Mouse (Mus musculus): ENCODE measurements around the gene Adamtsl4.

Adamtsl4 gene

DNA sequence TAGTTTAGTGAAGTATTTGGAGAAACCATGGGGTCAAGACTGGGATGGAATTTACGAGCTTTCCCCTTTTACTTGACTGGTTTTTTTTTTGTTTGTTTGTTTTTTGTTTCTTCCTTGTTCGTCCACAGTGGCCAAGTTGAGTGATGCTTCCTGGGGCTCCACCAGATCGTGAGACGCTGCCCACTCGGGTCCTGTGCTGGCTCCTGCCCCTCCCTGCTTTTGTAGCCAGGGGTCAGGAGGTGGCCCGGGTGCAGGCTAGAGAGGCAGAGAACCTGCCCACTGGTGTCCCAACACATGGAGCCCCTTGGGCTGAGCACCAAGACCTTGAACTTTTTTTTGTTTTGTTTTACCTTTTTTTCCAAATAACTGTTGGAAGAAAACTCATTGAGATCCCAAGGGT is 56.4 kb downstream of the Adamtsl4 start:
- no peak for DNase-seq

DNA sequence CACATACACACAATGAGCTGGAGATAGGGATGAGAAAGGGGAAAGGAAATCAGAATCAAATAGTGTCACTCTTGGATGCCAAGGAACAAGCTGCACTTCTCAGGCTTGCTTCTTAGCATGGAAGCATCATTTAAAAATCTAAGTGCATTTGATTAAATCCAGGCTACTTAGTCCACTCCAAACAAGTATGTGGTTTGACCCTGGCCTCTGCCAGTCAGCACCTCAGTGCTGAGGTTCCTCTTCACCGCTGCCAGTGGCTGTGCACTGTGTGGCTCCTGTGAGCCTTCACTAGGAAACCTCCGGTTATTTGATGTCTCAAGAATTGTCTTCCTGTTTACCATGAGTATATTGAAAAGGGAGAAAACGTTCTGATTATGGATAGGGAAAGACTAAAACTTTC is 56.9 kb downstream of the Adamtsl4 start:
- DNase-seq: no peak

DNA sequence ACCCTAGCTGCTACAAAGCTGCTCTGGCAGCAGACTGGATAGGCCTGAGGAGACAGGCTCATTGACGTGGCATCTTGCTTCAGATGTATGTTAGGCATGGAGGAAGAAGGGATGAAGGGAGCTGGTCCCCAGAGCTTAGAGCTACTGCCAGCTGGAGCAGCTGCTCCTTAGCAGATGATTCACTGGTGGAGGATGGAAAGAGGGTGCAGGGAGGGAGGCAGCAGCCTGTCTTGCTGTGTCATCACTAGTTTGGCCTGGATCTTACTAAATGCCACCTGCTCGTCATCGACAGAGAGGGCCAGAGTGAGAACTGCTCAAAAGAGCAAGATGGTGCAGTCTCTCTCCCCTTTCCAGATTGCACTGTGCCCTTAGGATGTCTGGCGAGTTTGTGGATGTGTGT is 58.0 kb downstream of the Adamtsl4 start:
- no peak for DNase-seq

DNA sequence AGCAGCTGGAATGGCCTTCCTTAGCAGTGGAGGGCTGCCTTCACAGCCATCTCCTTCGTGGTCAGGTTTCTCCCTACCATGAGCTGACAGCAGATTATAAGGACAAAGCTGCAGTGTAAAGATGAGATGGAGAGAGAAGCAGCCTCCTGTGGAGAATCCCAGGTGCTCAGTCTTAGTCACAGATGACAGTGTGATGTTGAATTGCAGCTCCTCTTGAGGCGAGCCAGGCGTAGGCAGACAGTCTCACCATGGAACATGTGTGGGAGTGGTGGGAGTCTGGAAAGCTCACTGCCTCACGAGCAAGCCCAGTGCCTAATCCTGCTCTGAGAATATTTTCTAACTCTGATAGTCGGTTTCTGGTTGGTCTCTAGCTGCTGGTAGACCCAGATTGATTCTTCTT is 60.0 kb downstream of the Adamtsl4 start:
- no peak for DNase-seq
